Mouse (Mus musculus): ENCODE data around the gene Shc1.

Shc1 gene

DNA sequence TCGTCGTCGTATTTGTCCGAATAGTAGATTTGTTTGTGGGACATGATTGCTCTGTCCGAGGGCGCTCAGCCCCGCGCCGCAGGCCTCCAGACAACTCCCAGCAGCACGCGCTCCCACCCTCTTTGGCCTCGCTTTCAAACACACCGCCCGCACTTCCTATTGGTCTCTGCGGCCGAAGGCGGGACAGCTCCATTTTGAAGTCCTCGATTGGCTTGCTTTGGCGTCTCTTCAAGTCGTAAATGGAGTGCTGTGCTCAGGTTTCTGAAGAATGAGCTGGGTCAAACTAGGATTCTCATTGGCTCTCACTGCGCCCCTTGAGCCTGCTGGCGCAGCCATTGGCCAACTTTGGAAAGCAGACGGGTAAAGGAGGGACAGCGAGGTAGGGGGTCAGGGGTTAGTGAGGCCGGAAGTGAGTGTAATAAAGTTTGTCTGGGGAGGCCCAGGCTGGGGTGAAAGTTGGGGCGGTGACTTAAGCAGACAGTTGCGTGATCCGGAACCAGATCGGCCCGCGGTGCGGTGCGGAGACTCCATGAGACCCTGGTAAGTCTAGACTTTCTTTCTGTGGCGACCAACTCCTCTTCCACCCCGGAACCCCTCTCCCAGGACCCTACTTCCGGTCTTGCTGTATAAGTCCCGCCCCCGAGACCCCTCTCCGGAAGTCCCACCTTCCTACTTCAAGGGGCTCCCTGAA lies at the start of gene Shc1, which contains the start of gene Cks1b:
Gene Shc1 (plus strand): TSS at position 274 of the 691 bp plus-strand sequence.
Gene Cks1b (minus strand): TSS at position 214 of the 691 bp plus-strand sequence.
- peak; percentile 92 for DNase-seq (ENCODE audit: low read depth in 2 of 2, low spot score in 2 of 2)

DNA sequence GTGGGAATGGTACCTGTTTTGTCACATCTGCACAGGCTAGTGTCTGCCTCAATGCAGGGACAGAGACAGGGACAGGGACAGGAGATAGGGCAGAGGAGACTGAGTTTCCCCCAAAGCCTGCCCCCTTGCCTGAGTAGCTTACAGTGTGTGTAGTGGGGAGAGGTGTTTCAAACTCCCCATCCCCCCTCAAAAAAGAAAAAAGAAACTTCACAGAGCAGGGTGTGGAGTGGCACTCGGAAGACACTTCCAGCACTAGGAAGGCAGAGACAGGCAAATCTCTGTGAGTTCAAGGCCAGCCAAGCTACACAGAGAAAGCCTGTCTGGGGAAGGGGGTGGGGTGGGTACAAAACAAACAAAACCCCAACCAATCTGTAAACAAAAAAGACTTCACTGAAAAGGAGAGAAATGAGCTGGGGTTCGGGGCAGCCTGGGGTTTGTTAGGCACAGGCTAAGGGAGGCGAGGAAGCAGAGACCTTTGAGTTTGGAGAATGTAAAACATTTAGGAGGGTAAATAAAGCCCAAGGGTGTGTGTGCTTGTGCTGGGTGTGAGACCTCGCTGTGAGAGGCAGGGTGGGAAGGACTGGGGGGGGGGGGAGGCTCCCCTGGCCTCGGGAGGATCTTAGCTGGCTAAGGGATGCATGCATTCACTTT lies 44.5 kb upstream of the Shc1 start:
- DNase-seq (ENCODE audit: low read depth in 2 of 2, low spot score in 2 of 2): no peak

DNA sequence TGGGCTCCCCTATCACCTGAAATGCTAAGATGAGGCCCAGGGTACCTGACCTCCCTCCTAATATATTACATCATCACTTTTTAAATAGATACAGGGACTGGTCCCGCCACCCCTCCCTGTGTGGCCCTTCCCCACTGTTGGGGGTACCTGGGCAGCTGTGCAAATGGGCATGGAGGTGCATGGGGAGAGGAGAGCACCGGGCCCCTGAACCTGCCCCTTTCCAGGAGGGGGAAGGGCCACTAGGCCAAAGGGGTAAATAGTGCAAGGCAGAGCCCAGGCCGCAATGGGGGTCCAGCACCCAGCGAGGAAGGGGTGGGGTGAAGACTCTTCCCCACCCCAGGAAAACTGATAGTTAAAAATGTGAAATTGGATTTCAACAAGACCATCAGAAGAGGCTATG lies 40.4 kb upstream of the Shc1 start:
- DNase-seq (ENCODE audit: low read depth in 2 of 2, low spot score in 2 of 2): no peak

DNA sequence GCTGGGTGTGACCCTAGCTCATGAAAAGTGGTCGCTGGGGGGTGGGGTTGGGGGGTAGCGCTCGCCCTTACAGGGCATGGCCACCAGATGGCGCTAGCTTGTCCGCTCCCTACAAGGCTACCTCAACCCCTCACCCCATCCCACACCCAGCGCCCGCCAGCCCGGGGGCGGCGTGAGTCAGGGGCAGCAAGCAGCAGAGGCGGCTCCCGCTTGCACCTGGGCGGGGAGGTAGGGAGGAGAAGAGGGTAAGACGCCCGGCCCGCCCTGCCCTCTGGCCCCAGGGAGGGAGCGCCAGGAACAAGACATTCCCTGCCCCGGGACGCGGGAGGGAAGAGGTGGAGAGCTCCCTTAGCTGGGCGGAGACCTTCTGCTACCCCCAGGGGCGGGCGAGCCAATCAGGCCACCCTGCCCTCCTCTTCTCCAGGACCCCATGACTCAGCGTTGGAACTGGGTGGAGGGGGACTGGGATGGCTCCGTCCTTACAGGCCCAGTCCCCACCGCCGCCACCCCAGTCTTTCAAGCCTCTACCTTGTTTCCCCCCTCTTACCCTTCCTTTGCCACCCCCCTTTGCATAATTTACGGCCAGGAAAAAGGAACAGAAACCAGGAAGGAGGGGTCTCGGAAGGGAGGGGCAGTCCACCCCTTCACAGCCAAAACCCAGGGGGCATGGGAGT lies 39.7 kb upstream of the Shc1 start:
- peak; percentile 49 to 61 for DNase-seq (ENCODE audit: low read depth in 2 of 2, low spot score in 2 of 2)

DNA sequence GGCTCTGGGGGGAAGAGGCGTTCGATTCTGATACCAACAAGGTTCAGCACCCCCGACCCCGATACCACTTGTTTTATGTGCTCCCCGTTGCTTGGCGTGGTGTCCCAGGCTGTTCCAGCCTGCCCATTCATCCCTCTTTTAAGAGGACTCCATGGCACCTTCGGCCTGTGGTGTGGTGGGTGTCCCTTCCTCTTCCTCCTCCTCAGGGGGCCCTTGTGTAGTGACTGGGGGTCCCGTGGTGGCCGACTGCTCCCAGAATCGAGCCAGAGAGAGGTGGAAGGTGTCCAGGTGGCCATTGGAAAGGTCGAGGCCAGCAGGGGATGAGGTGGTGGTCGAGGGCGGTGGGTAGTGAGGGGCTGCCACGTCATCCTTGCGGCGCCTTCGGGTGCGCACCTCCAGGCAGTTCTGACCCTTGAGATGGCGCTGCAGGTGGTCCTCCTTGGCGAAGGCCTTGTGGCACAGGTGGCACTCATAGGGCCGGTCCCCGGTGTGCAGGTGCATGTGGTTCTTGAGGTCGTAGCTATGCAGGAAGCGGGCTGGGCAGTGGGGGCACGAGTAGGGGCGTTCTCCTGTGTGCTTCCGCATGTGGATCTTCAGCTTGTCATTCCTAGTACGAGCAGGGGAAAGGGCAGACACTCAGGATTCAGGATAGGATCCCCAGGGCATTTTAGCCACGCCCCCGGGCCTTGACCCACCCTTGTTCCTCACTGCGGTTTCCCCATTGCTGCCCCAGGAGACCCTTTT lies 38.7 kb upstream of the Shc1 start:
- no peak for DNase-seq (ENCODE audit: low read depth in 2 of 2, low spot score in 2 of 2)

DNA sequence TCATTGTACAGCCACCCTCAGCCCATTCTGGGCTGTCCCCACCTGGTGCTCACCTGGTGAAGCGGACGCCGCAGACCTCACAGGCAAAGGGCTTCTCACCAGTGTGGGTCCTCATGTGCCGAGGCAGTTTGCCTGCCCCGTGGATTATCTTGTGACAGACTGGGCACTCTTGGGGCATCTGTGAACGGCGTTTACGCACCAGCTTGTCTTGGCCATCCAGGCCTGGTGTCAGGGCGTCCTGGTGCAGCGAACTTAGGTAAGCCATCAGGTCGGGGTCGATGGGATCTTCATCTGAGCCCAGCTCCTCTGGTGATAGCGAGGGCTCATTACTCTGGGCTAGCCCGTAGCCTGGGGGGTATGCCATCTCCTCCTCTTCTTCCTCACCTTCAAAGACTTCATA lies 38.0 kb upstream of the Shc1 start:
- DNase-seq (ENCODE audit: low read depth in 2 of 2, low spot score in 2 of 2): no peak

DNA sequence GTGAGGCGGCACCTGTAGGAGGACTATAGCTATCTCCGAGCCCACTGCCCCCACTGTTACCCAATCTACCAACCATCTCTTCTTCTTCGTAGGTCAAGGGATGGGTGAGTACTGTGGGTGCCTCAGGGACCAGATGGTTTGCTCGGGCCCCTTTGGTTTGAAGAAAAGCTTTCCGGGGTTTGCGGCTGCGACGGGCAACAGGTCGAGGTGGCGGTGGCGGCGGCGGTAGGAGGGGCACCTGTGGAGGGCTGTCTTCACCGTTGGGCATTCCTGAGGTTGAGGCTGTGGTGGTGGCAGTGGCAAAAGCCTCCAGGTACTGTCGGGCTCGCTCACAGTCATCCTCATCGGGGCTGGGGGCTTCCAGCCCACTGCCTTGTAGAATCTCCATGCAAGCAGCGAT lies 37.5 kb upstream of the Shc1 start:
- no peak for DNase-seq (ENCODE audit: low read depth in 2 of 2, low spot score in 2 of 2)

DNA sequence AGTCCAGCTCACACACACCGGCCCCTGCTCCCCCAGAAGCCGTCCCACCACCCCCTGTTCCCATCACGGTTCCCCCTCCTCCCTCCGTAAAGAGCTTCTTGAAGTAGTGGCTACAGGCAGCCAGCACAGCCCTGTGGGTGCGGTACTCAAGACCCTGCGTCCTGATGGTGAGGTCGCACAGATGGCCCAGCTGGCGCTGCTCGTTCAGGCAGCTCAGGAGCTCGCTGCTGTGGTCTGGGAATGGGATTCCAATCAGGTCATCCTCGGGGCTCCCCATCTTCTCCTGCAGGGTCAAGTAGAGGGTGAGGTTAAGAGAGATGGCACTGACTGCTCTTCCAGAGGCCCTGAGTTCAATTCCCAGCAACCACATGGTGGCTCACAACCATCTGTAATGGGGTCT lies 37.0 kb upstream of the Shc1 start:
- no peak for DNase-seq (ENCODE audit: low read depth in 2 of 2, low spot score in 2 of 2)

DNA sequence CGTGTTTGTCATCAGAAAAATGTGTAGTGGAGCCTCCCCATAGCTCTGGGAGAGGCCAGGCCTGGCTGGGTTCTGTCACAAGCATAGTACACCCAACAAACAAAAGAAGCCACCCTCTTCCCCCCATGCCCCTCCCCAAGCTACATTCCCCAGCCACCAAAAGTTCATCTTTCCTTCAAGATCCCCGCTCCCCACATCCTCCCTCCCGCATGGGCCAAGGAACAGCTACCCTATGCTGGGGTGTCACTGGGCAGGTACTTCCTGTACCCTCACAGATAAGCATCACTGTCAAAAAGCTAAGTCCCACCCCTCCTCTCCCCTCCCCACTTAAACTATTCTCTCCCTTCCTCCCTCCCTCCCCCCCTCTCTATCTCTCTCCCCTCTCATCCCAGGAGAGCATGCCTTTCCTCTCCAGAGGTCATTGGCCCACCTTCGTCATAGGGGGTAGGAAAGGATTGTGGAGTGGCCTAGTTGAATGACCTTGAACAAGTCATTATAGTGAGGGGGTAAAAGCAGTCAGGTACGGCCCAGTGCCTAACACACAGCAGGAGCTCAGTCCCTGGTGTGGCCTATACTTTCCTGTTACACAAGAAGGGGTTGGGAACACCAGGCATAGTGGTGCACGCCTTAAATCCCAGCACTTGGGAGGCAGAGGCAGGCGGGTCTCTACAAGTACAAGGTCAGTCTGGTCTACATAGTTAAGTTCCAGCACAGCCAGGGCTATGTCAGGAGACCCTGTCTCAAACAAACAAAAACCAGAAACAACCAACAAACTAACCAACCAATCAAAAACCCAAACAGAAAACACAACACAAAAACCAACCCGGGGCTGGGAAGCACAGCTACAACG lies 36.0 kb upstream of the Shc1 start:
- DNase-seq (ENCODE audit: low read depth in 2 of 2, low spot score in 2 of 2): no peak

DNA sequence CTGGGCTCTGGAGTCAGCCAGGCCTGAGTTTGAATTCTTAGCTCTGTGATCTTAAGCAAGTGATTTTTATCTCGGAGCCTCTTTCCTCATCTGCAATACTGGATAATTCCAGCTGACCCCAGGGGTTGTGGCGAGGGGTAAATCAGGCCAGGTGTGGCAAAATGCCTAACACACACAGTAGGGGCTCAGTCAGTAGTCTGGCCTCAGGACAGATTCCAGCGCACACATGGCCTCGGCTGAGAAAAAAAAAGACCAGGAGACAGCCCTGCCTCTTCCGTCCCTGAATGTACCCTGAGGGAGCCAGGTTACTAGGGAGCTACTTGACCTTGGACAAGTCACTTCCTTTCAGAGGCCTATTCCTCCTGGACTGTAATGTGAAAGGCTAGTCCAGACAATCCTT lies 35.3 kb upstream of the Shc1 start:
- no peak for DNase-seq (ENCODE audit: low read depth in 2 of 2, low spot score in 2 of 2)

DNA sequence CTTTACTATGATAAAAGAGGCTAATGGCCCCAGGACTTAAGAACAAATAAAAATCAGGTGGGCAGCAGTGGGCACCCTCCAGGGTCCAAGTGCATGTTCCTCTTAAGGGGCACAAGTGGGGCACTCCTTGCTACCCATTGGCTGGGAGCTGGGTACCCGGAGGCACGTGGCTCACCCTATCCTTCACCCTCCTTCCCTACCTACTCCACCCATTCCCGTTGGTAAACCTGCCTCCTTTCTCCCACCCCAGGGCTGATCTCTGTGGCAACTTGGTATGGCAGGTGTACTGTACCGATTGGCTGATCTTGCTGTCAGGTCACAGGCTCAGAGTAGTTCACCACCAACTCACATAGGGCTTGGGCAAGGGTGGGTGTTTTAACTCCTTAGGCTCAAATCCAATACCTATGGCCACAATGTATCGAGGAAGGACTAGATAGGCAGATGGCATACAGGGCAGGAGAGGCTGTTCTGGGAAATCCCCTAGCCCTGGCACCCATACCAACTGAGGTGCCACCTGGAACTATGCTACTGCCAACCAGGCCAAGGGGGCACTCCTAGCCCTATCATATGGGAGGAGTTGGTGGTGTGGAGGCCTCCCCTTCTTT lies 34.5 kb upstream of the Shc1 start:
- no peak for DNase-seq (ENCODE audit: low read depth in 2 of 2, low spot score in 2 of 2)

DNA sequence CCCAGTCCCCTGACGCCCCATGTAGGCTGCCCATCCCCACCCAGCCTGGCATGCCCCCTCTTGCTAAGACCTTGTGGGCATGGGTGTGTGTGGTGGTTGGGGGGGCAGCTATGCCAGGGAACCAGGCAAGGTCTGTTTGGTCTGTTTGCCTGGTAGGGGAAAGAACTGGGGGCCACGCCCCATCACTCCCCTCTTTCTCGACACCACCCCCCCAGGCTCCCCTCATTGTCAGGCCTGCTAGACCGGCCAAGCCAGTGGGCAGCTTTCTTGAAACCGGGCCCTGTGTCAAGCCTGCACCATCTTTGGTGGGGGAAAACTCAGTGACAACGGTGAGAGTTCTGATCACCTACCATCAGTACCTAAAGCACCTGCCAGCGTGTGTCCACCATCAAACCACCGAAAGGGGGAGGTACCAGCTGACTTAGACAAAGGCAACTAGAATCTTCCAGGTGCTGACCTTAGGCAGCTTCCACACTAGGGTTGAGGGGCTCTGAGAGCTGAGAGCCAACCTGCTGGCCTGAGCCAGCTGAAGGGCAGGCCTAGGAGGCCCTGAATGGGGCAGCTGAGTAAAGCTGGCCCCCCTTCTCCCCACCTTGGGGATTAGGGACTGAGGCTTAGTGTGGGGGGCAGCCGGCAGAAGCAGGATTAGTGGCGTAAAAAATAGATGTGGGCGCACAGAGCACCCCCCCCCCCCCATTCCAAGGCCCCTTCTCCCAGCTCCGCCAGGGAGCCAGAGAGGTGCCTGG lies 33.7 kb upstream of the Shc1 start:
- DNase-seq (ENCODE audit: low read depth in 2 of 2, low spot score in 2 of 2): no peak

DNA sequence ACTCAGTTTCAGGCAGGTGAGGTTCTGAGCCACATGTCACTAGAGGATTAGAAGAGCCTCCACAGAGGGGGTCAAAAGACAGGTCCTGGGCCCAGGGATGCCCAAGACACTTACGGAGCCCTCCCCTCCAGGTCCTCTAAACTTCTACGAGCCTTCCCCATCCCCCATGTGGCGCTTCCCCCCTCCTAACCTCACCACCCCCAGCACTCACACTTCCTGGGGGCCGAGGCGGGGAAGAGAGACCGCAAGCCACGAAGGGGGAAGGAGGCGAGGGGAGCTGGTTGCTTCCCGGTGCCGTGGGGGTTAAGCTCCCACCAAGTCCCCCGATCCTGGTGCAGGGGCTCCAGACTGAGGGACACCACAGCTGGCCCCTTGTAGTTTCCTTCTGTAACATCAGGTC lies 32.8 kb upstream of the Shc1 start:
- no peak for DNase-seq (ENCODE audit: low read depth in 2 of 2, low spot score in 2 of 2)

DNA sequence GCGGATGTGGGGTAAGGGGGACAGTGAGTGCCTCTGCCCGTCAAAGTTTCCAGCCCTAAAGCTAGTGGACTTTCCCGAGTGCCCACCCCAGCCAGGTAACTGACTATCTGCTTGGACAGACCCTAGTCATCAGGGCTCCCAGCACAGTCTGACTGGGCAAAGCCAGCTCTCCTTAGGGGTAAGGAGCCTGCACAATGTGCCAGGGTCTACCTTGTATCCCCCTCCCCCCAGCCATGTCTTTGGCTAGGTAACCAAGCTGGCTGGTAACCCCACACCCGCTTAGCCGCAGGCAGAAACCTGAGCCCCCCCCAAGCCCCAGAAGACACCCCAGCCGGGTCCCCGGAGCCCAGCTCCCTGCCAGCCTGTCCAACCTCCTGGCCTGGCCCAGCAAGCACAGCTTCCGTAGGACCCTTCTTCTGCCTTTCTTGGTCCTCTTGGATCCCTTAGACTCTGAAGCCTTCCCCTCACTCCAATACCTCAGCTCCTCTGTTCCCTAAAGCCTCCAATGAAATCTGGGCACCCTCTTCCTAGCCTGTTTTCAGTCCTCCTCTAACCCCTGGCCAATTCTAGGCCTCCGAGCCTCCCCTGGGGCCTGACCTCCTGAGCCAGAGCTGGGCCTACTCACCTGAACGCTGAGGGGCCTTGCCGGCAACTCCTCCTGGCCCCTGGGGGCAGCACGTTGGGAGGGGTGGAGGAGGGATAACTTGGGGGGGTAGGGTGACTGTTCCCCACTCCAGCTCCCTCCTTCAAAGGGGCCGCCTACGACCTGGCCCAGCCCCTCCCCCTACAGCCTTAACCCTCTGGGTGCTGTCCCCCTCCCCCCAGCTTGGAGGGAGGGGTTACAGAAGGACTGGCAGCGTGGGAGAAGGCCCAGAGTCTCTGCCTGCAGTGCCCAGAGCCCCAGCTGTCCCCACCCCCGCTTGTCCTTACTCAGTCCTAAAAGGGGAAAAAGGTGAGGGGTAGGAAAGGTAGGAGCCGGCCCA lies 31.5 kb upstream of the Shc1 start:
- no peak for DNase-seq (ENCODE audit: low read depth in 2 of 2, low spot score in 2 of 2)

DNA sequence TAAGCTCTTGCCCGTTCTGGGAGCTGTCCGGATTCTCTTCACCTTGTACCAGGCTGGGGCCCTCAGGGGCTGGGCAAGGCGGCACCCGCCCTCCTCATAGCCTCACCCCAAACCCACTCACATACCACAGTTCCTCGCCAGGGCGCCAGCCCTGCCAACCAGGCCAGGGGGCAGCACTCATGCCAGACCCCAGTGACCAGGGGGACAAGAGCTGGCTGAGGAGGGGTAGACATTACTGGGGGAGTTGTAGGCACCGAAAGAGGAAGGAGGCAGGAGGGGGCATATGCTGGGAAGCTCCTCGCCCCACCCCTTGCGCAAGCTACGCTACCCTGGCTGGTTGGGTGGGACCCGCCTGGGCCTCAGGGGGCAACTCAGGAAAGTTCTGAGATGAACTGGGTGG lies 30.6 kb upstream of the Shc1 start:
- DNase-seq (ENCODE audit: low read depth in 2 of 2, low spot score in 2 of 2): no peak

DNA sequence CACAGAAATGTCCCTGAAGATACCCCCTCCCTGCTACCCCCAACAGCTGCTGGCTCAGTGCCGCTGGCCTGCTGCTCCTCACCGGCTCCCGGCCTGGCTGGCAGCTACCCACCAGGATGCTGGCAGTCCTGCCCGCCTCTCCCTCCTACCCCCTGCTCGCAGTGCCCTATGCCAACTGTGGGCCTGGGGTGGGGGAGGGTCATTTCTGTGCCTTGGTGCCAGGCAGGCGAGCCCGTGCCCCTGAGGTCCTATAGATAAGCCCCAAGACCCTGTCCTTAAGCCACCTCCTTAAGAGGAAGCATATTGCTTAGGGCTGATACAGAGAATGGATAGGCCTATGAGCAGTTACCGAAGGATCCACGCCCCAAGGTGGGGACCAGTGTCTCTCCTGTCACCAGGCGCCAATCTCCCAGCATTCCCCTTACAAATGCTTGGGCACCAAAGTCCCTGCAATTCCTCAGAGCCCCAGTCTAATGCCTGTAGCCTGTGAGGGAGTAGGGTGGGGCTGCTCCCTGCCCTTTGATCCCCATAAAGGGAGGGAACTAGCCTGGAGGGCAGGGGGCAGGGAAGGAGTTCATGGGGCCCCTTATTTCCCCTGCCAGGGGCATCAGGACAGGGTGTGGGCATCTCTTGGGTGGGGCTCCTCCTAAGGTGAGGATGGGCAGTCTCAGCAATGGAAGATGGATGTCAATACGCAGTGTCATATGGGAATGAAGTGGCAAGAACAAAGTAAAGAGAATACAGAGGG lies 29.9 kb upstream of the Shc1 start:
- DNase-seq (ENCODE audit: low read depth in 2 of 2, low spot score in 2 of 2): no peak

DNA sequence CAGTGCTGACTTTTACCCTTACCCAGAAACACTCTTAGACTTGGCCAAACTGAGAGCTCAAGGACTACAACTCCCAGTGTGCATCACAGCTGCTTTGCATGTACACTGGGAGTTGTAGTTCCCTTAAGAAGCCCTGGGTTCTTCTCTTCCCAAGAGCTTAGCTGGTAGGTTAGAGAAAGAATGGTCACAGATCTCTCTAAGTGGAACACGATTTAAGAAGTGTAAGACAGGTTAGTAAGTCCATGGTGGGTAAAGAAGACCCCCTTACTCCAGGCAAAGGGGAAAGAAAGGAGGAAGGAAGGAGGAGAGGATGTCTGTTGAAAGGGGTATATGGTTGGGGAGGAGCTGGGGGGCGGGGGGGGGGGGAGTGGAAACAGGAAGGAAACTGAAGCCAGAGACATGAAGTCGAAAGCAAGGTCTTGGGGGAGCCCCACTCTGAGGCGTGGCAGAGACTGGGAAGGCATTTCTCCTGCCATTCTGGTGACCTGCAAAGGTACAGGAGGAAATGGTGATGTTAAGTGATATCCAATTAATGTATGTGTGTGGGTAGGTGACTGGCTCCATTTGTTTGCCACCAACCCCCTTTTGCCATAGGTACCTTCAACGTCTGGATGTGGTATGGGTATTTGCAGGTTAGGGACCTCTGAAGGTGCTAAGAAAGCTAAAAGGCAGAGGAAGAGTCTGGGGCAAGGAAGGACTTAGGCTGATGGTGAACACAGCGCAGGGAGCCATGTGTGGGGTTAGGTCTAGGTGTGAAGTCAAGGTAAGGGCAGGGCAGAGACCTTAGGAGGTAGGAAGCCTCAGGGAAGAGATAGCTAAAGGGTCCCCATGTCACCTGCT lies 29.1 kb upstream of the Shc1 start:
- DNase-seq (ENCODE audit: low read depth in 2 of 2, low spot score in 2 of 2): no peak
